Mouse (Mus musculus) ES-Bruce4 (cell line): ENCODE results near the gene Nxph4. TPM values are rescaled to one million over a fixed set of nuclear protein-coding genes. Genes with fewer than 3 reads are reported as not detected.

Experiments
- H3K27ac ChIP-seq: 2 replicates; pipeline ENCODE4 v1.5.1; 2012; ENCODE audit warnings: low read length, inconsistent platforms; ENCODE audit not compliant: insufficient read depth
- H3K27me3 ChIP-seq: 2 replicates; pipeline ENCODE4 v1.6.1; 2012; ENCODE audit warnings: mild to moderate bottlenecking, low read length, inconsistent platforms; ENCODE audit not compliant: control insufficient read depth, poor library complexity, insufficient read depth, severe bottlenecking
- H3K36me3 ChIP-seq: 2 replicates; pipeline ENCODE4 v1.6.1; 2012; ENCODE audit warnings: inconsistent platforms, mild to moderate bottlenecking, low read length, moderate library complexity; ENCODE audit not compliant: control insufficient read depth, poor library complexity, insufficient read depth, severe bottlenecking
- H3K4me1 ChIP-seq: one replicate; pipeline ENCODE4 v1.8.1; 2011; ENCODE audit warnings: low read length; ENCODE audit not compliant: control insufficient read depth, insufficient read depth
- H3K4me3 ChIP-seq: 2 replicates; pipeline ENCODE4 v1.5.1; 2011; ENCODE audit warnings: low read depth, mild to moderate bottlenecking, low read length
- H3K9ac ChIP-seq: 2 replicates; pipeline ENCODE4 v1.6.1; 2012; ENCODE audit warnings: low read depth, mild to moderate bottlenecking, inconsistent platforms; ENCODE audit not compliant: poor library complexity, severe bottlenecking
- H3K9me3 ChIP-seq: replicated peaks from 2 replicates; pipeline ENCODE4 v1.6.1; 2012; ENCODE audit warnings: mild to moderate bottlenecking, low read length, inconsistent platforms; ENCODE audit not compliant: control insufficient read depth, poor library complexity, insufficient read depth, severe bottlenecking
- CTCF ChIP-seq: IDR thresholded peaks from one replicate; pipeline ENCODE4 v1.8.1; 2011; ENCODE audit warnings: low read depth, low read length
- EP300 ChIP-seq: IDR thresholded peaks from 2 replicates; pipeline ENCODE4 v1.6.1; 2011; ENCODE audit warnings: low read depth, low read length; ENCODE audit not compliant: insufficient read depth
- POLR2A ChIP-seq: IDR thresholded peaks from one replicate; pipeline ENCODE4 v1.8.1; 2011; ENCODE audit warnings: low read length; ENCODE audit not compliant: insufficient read depth
- polyA plus RNA-seq: library from polyadenylated mRNA; stranded (reverse); fragments of >200 nt; gene quantifications from 2 replicates; pipeline ENCODE4 v1.2.4, GENCODE M21; 2011; ENCODE audit warnings: low read depth; ENCODE audit not compliant: missing spikeins, insufficient read depth, insufficient read length

Nxph4 gene
- polyA plus RNA-seq, 1 experiment, result not detected

DNA sequence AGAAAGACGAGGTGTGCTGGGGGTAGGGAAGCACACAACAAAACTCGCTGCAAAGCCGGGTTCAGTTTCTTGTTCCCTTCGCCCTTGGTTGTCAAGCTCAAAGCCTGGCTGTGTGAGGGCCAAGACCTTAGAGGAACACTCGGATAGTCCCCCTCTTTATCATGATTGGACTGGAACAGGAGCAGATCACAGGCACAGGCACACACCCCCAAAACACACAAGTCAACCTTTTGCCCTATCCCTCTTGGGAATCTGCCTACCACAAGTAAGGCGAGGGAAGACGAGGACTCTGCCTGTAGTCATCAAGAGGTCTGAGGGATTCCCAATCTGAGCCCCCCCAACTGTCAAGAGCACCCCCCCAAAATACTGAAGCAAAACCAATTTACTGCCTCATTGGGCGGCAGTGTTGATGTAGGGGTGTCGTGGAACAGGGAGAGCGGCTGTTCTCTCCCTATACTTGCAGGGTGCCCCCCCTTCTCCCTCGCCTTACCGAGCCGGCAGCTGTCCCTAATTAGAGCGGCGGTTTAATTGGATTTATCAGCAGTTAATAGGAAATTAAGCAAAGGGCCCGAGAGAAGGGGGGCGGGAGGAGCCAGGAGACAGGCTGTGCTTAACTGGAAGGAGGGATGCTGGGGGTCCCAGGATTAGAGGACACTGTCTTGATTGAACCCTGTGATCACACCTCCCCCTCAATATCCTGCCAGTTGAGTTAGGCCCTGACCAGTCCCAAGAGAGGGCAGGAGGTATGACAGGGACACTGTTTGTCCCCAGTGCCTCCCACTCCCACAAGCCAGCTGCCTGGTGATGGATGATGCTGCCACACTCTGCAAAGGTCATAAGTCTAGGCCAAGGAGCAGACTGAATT, 24.3 kb downstream of the Nxph4 start:
- Histone ChIP-seq H3K9ac (peak overlapping the region; percentile 38), H3K9me3 (no peaks in the 10 kb centered on the region), H3K36me3 (no peaks in the 10 kb centered on the region), H3K27ac (no peak overlapping the region), H3K4me3 (peak overlapping the region; percentile 53), H3K4me1 (peaks cover 6% of the 10 kb centered on the region), H3K27me3 (no peaks in the 10 kb centered on the region)
- TF ChIP-seq POLR2A, result no peak
- no peak for TF ChIP-seq EP300
- no peak for TF ChIP-seq CTCF

DNA sequence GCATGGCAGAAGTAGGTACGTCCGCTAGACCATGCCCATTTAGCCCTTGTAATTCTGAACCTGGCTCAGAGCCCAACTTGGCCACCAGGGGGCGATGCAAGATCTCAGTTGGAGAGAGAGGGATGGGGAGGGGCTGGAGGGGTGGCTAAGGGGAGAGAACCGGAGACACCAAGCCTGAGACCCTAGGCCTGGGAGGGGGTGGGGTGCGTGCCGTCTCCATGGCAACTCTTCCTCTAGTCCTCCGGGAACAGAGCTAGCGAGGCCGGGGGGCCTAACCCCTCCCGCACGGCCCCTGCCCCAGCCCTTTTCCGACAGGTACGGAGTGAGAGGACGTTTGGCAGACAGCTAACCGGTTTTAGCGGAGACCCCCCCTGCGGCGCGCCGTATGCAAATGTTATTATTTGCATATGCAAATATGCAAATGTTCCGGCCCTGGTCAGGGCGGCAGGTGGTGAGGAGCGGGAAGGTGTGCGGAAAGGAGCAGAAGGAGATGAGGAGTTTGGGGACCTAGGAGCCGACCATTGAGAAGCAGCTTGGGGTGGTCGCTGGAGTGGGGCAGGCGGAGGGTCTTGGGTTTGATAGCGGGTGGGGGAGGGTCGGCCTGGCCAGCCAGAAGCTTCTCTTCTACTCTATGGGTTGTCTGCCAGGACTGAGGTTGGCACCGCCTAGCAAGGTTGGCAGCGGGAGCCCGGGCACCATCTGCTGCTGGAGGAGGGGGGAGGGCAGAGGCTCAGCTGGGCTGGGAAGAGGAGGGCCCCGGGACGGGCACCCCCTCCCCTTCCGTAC, 25.1 kb downstream of the Nxph4 start:
- no peaks in the 10 kb centered on the region for H3K9me3 ChIP-seq
- H3K9ac ChIP-seq, result peak overlapping the region; percentile 38
- no peaks in the 10 kb centered on the region for H3K27me3 ChIP-seq
- H3K4me3 ChIP-seq, result peak overlapping the region; percentile 53
- H3K36me3 ChIP-seq, result no peaks in the 10 kb centered on the region
- H3K4me1 ChIP-seq, result peaks cover 3% of the 10 kb centered on the region
- peak; percentile 41 for TF ChIP-seq POLR2A
- peak; percentile 75; the same call in 1 of the 2 replicates for TF ChIP-seq EP300
- TF ChIP-seq CTCF, result peak; percentile 89
- no peak overlapping the region for H3K27ac ChIP-seq

DNA sequence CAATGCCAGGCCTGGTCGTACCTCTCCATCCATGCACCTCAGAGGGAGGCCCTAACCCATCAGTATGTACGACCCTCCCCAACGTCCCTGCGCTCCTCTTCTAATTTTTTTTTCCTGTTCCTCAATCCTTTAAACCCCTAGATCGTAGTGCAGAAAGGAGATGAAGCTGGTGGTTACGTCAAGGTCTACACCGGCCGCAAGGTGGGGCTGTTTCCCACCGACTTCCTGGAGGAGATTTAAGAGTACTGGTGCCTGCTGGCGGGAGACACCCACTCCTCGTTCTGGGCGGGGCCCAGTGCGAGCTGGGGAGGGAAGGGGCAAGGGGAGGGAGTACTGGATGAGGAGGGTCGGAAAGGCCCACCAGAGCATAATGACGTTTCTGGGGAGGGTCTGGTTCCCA, 26.1 kb downstream of the Nxph4 start:
- Histone ChIP-seq H3K9ac (peak overlapping the region; percentile 13; the same call in 1 of the 2 replicates), H3K36me3 (no peaks in the 10 kb centered on the region), H3K9me3 (no peaks in the 10 kb centered on the region), H3K27ac (no peak overlapping the region), H3K27me3 (no peaks in the 10 kb centered on the region), H3K4me3 (peak overlapping the region; percentile 59), H3K4me1 (peaks cover 3% of the 10 kb centered on the region)
- TF ChIP-seq CTCF, result peak; percentile 88
- TF ChIP-seq EP300, result 0 out of 2 replicates have a peak, but pooled peaks have one; percentile 32
- TF ChIP-seq POLR2A, result no peak

DNA sequence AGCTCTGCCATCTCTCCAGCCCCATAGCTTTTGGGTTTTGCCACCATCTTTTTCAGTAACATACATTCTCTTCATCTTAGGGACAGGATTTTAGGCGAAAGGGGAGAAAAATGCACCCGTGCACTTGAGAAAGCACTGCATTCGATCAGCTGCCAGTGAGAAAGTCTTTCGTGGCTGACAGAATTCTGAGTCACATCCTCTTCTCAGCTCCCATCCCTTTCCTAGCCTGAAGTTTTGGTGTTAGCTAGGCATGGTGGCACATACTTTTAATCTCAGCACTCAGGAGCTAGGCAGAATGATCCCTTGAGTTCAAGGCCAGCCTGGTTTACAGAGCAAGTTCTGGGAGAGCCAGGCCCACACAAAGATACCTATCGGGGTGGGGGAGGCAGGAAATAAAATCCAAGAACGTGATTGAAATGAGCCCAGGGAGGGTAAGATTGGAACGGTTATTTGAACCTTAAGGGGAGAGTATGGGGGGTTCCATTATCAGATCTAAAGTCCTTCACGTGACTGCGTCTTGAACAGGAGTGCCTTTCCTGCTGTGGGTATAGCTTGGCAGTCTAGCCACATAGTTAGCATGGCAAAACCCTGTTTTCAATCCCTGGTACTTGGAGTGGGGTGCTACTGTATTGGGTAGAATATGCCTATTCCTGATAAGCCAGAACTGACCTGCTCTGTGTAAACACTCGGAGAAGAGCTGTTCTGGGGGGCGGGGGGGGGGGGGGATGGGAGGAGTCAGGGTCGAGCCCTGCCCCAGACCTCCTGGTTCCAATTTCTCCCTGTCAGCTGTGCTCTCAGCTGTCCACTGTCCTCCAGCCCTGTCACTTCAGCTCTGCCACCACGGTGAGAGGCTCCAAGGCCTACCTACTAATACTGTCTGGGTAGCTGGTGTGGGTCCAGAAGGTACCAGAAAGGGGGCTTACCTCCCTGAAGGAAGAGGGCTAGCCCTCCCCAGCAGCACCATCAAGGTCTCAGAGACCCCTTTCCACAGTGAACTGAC, 33.2 kb downstream of the Nxph4 start, which contains the start of gene Stac3:
Gene Stac3, plus strand, starts transcription at position 793 of the 1,000 bp plus-strand sequence.
- H3K4me3 ChIP-seq, result no peak within 1 kb of the TSS
- H3K9ac ChIP-seq, result no peak within 1 kb of the TSS
- H3K9me3 ChIP-seq, result no peaks in the 10 kb centered on the region
- H3K27me3 ChIP-seq, result no peaks in the 10 kb centered on the region
- no peak within 1 kb of the TSS for H3K27ac ChIP-seq
- TF ChIP-seq CTCF (no peak), POLR2A (no peak), EP300 (no peak)
- H3K36me3 ChIP-seq, result no peaks in the 10 kb centered on the region
- no peaks in the 10 kb centered on the region for H3K4me1 ChIP-seq

DNA sequence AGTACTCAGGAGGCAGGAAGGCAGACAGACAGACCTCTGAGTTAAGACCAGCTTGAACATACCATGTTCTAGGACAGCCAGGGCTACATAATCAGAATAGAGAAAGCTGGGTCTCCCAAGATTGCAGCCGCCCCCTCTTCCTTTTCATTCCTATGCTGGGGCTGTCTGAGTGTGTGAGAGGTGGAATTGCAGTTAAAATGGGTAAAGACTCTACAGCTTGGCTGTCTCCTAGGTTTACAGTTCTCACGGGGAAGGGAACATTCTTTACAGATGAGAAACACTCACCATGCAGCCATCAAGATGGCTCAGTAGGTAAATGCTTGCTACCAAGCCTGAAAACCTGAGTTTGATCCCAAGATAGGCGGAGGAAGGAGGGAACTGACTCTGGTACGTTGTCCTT, 34.3 kb downstream of the Nxph4 start:
- Histone ChIP-seq H3K9ac (no peak overlapping the region), H3K4me1 (no peaks in the 10 kb centered on the region), H3K4me3 (no peak overlapping the region), H3K27me3 (no peaks in the 10 kb centered on the region), H3K36me3 (no peaks in the 10 kb centered on the region), H3K27ac (no peak overlapping the region), H3K9me3 (no peaks in the 10 kb centered on the region)
- TF ChIP-seq CTCF (no peak), EP300 (no peak), POLR2A (no peak)
